Mouse (Mus musculus) intestine, postnatal 0 days (tissue): ENCODE data around the gene Dcx. TPM values are rescaled to one million over a fixed set of nuclear protein-coding genes. Genes with fewer than 3 reads are reported as not detected.

Source experiments
- ATAC-seq: fragments of 200-750 bp; cut with Nextera tagmentation; 2 replicates; pipeline ENCODE4 v1.8.0; 2017; ENCODE audit warnings: mild to moderate bottlenecking, moderate TSS enrichment, moderate library complexity
- H3K27ac ChIP-seq: fragments of 300-500 bp; sonication (generic); 2 replicates; pipeline ENCODE4 v1.5.1; 2014; ENCODE audit warnings: mild to moderate bottlenecking, low read depth, low read length, moderate library complexity
- H3K27me3 ChIP-seq: fragments of 300-500 bp; sonication (generic); replicated peaks from 2 replicates; pipeline ENCODE4 v1.6.1; 2014; ENCODE audit warnings: low read length, mixed read lengths; ENCODE audit not compliant: control insufficient read depth, insufficient read depth
- H3K36me3 ChIP-seq: fragments of 300-500 bp; sonication (generic); 2 replicates; pipeline ENCODE4 v1.6.1; 2014; ENCODE audit warnings: mild to moderate bottlenecking, moderate library complexity; ENCODE audit not compliant: control insufficient read depth, insufficient read depth
- H3K4me1 ChIP-seq: fragments of 300-500 bp; sonication (generic); replicated peaks from 2 replicates; pipeline ENCODE4 v1.6.1; 2014; ENCODE audit warnings: antibody characterized with exemption, low read length, mixed read lengths; ENCODE audit not compliant: control insufficient read depth, insufficient read depth
- H3K4me2 ChIP-seq: fragments of 300-500 bp; sonication (generic); replicated peaks from 2 replicates; pipeline ENCODE4 v1.6.1; 2014; ENCODE audit warnings: low read depth, mild to moderate bottlenecking, moderate library complexity
- H3K4me3 ChIP-seq: fragments of 300-500 bp; sonication (generic); 2 replicates; pipeline ENCODE4 v1.5.1; 2014; ENCODE audit warnings: low read depth, low read length
- H3K9ac ChIP-seq: fragments of 300-500 bp; sonication (generic); 2 replicates; pipeline ENCODE4 v1.6.1; 2014; ENCODE audit warnings: mild to moderate bottlenecking, low read depth, low read length
- H3K9me3 ChIP-seq: fragments of 300-500 bp; sonication (generic); 2 replicates; pipeline ENCODE4 v1.6.1; 2016; ENCODE audit warnings: mixed run types; ENCODE audit not compliant: control insufficient read depth
- CTCF ChIP-seq: sonication (generic); IDR thresholded peaks from 2 replicates; pipeline ENCODE4 v1.5.1; 2016; ENCODE audit warnings: low read depth, mild to moderate bottlenecking, control low read depth, antibody characterized with exemption, moderate library complexity
- WGBS: fragments of 180-500 bp; shearing (Covaris S2); extraction: QIAGEN DNeasy Blood & Tissue Kit; methylation state at CpG from one replicate; pipeline ENCODE4 v1.1.7; 2014; 5-methylcytosine and 5-hydroxymethylcytosine counted together
- polyA plus RNA-seq: library from polyadenylated mRNA; unstranded; fragments of >200 nt; fragmentation: Nextera tagmentation; extraction: Ambion mirVana; gene quantifications from 2 replicates; pipeline ENCODE4 v1.2.1, GENCODE M21; 2015

Dcx gene
- polyA plus RNA-seq, 1 experiment from 2014 or later = 1.1 TPM

DNA sequence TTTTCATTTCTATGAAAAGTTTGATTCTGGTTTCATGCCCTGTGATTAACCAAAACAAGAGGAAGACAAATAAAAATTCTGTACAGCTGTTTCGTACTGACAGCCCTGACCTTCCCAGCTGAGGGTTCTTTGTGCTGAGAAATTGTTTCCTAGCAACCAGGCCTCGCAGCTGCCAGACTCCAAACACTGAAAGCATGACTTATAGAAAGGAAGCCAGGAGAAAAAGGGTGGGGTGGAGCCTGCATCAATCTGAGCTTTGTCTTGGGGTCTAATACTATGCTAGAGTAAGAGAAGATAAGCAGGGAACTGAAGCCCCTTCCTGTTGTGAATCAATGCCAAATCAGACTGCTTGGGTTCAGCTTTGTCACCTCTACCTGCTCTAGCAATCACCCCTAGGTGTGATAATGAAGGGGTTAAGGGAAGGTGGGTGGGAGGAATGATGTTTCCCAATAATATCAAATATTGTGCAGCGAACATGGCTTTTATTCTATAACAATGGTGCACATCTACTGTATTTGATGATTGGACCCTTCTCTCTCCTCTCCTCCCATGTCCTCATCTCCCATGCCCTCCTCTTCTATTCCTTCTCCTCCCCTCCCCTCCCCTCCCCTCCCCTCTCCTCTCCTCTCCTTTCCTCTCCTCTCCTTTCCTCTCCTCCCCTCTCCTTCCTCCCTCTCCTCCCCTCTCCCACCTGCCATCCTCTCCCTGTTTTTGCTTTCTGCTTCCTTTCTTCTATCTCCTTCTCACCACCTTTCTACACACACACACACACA, 26.2 kb downstream of the Dcx start:
- WGBS = 33% methylated on average over 3 of the region's 3 CpGs
- no peak overlapping the region for H3K9ac ChIP-seq
- no peak for ATAC-seq

DNA sequence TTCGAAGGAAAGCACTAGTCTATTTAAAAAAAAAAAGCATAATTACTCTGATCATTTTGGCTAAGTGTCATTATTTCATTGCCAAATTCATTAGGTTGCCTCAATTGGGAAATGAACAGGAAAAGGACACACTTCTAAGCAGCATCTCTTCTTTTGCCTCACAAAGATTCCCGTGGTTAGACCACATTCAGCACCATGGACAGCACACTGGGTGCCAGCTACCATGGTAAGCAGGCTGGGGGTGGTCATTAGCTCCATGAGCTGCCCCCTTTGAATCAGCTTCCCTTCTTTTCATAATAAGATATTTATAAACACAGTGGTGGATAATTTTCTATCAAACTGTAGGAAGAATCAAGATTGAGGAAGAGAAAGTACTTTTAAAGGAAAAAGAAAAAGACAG, 28.4 kb downstream of the Dcx start:
- no peak overlapping the region for H3K9ac ChIP-seq
- H3K36me3 ChIP-seq = no peaks in the 10 kb centered on the region
- no peaks in the 10 kb centered on the region for H3K9me3 ChIP-seq
- 41% methylated on average over 2 of the region's 2 CpGs for WGBS
- H3K4me2 ChIP-seq = no peak overlapping the region
- ATAC-seq = no peak
- TF ChIP-seq CTCF = no peak
- no peaks in the 10 kb centered on the region for H3K4me1 ChIP-seq
- H3K4me3 ChIP-seq = no peak overlapping the region
- H3K27me3 ChIP-seq = no peaks in the 10 kb centered on the region
- H3K27ac ChIP-seq = no peak overlapping the region

More for the DNA sequence above, 26.2 kb downstream of the Dcx start:
- H3K27ac ChIP-seq = no peak overlapping the region
- no peaks in the 10 kb centered on the region for H3K9me3 ChIP-seq
- no peak overlapping the region for H3K4me3 ChIP-seq
- no peaks in the 10 kb centered on the region for H3K36me3 ChIP-seq
- H3K27me3 ChIP-seq = no peaks in the 10 kb centered on the region
- TF ChIP-seq CTCF = no peak
- no peaks in the 10 kb centered on the region for H3K4me1 ChIP-seq
- H3K4me2 ChIP-seq = no peak overlapping the region

DNA sequence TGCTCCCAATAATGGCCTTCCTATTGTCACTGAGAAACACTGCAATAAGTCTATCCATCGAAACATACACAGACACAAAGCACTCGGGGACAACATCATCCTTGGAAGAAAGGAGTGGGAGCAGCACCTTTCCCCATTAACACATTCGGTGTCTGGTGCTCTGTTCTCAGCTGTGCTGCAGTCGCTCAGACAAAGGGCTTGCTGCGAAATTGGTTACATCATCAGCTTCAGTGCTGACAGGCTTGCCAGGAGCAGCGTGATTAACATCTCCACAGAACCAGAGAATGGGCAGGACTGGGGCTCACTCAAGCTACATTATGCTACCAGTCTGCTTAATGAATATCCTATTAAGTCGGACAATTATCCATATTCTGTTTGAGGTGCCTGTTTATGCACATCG, 30.8 kb downstream of the Dcx start:
- Histone ChIP-seq H3K9ac (no peak overlapping the region), H3K4me2 (no peak overlapping the region), H3K4me3 (no peak overlapping the region), H3K4me1 (no peaks in the 10 kb centered on the region), H3K9me3 (no peaks in the 10 kb centered on the region), H3K27ac (no peak overlapping the region), H3K36me3 (no peaks in the 10 kb centered on the region), H3K27me3 (no peaks in the 10 kb centered on the region)
- WGBS = 57% methylated on average over 8 of the region's 8 CpGs
- no peak for TF ChIP-seq CTCF
- ATAC-seq = no peak

DNA sequence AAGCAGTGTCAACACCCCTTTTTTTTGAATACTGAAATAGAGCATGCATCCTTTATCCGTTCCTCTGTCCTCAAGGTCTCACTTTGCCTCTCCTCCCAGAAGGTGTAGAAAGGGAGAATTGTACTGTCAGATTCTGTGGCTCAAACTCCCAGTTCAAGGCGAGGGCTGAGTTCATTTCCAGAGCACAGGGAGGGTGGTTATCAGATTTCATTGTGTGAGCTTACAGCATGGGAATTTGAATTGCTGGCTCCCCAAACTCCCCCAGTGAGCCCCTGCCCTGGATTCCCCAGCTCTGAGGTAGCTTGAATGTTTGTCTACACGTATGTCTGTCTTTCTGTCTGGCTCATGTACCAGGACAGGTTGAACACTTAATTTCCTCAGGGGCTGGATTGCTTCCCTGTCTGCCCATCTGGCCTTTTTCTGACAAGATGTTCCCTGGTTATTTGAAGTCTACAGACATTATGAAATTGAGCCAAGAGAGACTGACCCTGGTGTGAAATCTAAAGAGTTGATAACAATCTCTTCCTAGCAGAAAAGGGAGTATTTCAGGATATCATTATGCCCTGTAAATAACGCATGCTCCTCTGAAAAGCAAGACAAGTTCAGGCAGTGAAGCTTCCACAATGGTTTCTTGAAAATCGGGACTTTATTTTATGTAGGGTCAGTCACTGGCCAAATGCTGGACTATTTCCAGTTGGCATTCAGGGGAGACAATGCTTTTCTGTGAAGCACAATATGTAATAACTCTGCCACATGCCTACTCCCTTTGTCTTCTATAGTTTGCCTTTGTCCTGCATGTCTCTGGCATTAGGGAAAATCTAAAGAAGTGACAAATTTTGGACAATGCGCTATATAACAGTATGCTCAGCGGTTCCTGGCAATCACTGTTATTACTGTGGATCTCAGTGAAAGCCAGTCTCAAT, 35.5 kb downstream of the Dcx start:
- TF ChIP-seq CTCF = no peak
- H3K27me3 ChIP-seq = no peaks in the 10 kb centered on the region
- ATAC-seq = no peak
- H3K9me3 ChIP-seq = no peaks in the 10 kb centered on the region
- H3K9ac ChIP-seq = no peak overlapping the region
- H3K4me2 ChIP-seq = no peak overlapping the region
- WGBS = 64% methylated on average over 7 of the region's 7 CpGs
- no peak overlapping the region for H3K4me3 ChIP-seq
- H3K4me1 ChIP-seq = no peaks in the 10 kb centered on the region
- no peaks in the 10 kb centered on the region for H3K36me3 ChIP-seq
- no peak overlapping the region for H3K27ac ChIP-seq

DNA sequence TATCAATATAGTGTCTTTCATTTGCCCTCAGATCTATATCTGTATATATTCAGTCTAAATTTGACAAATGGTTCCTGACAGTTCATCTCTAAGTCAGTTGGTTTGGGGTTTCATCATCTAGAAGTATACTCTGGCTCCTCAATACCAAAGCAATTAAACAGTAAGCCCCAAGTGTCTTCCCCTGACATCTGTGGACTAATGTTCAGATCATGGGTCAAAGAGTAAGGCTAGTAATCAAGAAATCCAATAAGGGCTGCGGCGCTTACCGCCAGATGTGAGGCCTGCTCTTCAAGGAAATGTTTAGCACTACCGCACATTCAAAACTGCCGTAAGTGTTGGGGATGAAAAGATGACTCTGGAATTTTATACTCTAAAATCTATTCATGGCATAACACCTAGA, 36.2 kb downstream of the Dcx start:
- Histone ChIP-seq H3K4me3 (no peak overlapping the region), H3K36me3 (no peaks in the 10 kb centered on the region), H3K4me2 (no peak overlapping the region), H3K27ac (no peak overlapping the region), H3K27me3 (no peaks in the 10 kb centered on the region), H3K9me3 (no peaks in the 10 kb centered on the region), H3K4me1 (no peaks in the 10 kb centered on the region), H3K9ac (no peak overlapping the region)
- 81% methylated on average over 5 of the region's 5 CpGs for WGBS
- ATAC-seq = no peak
- TF ChIP-seq CTCF = no peak

DNA sequence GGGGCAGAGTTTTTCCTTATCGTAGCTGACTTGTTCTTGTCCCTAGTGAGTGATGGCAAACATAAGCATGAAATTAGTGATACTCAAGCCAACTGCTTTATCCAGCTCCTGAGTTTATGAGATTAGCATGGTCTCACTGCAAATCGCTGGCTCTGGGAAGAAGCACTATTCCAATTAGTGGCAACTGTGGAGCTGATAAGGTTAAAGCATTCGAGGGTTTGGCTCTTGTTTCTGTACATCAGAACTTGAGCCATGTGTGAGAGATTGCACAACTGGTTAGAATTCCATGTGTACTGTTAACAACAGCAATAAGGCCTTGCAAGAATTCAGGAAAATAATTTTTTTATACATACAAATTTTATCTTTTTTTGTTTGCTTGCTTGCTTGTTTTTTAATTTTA, 39.9 kb downstream of the Dcx start:
- H3K9me3 ChIP-seq = no peaks in the 10 kb centered on the region
- no peak overlapping the region for H3K27ac ChIP-seq
- H3K9ac ChIP-seq = no peak overlapping the region
- TF ChIP-seq CTCF = no peak
- no peaks in the 10 kb centered on the region for H3K36me3 ChIP-seq
- 56% methylated on average over 3 of the region's 3 CpGs for WGBS
- H3K4me2 ChIP-seq = no peak overlapping the region
- H3K4me1 ChIP-seq = no peaks in the 10 kb centered on the region
- H3K27me3 ChIP-seq = no peaks in the 10 kb centered on the region
- no peak overlapping the region for H3K4me3 ChIP-seq
- no peak for ATAC-seq
